Mouse (Mus musculus): ENCODE data around the gene Slc6a2. TPM values are rescaled to one million over a fixed set of nuclear protein-coding genes. Genes with fewer than 3 reads are reported as not detected.

Gene Slc6a2
- polyA plus RNA-seq, 1 experiment from 2014 or later: 0.06 TPM

- H3K4me2 ChIP-seq (ENCODE audit: low read depth, low read length): no peak overlapping the region
- no peaks in the 10 kb centered on the region for H3K4me1 ChIP-seq (ENCODE audit: control insufficient read depth, insufficient read depth, low read length)
- H3K36me3 ChIP-seq (replicated peaks; ENCODE audit: control insufficient read depth, insufficient read depth, low read depth, low read length): no peaks in the 10 kb centered on the region
- H3K4me3 ChIP-seq (ENCODE audit: low read depth, low read length): no peak overlapping the region
- no peak overlapping the region for H3K27ac ChIP-seq (replicated peaks; ENCODE audit: low read depth, low read length)
- 79% methylated on average over 2 of the region's 2 CpGs for WGBS
- no peak for DNase-seq (ENCODE audit: low spot score)
- H3K9ac ChIP-seq (replicated peaks; ENCODE audit: low read length): no peak overlapping the region
- no peaks in the 10 kb centered on the region for H3K9me3 ChIP-seq (replicated peaks; ENCODE audit: control insufficient read depth, low read length)
- no peak for ATAC-seq (replicated peaks; ENCODE audit: insufficient number of reproducible peaks, low FRiP score, low TSS enrichment, low read depth)
- H3K27me3 ChIP-seq (ENCODE audit: control insufficient read depth, insufficient read depth, low read length): no peaks in the 10 kb centered on the region
Measured at GRCm38 (mm10) chr8:93030664-93031063, 70.8 kb downstream of the Slc6a2 start.

GRCm38 (mm10) chr8:93038831-93039230 is 79.0 kb downstream of the Slc6a2 start:
- H3K9ac ChIP-seq (replicated peaks; ENCODE audit: low read length): no peak overlapping the region
- no peaks in the 10 kb centered on the region for H3K27me3 ChIP-seq (ENCODE audit: control insufficient read depth, insufficient read depth, low read length)
- DNase-seq (ENCODE audit: low spot score): peak; percentile 24
- WGBS: 14% methylated on average over 2 of the region's 2 CpGs
- H3K4me2 ChIP-seq (ENCODE audit: low read depth, low read length): no peak overlapping the region
- no peaks in the 10 kb centered on the region for H3K9me3 ChIP-seq (replicated peaks; ENCODE audit: control insufficient read depth, low read length)
- no peak overlapping the region for H3K27ac ChIP-seq (replicated peaks; ENCODE audit: low read depth, low read length)
- H3K36me3 ChIP-seq (replicated peaks; ENCODE audit: control insufficient read depth, insufficient read depth, low read depth, low read length): no peaks in the 10 kb centered on the region
- H3K4me1 ChIP-seq (ENCODE audit: control insufficient read depth, insufficient read depth, low read length): no peaks in the 10 kb centered on the region
- H3K4me3 ChIP-seq (ENCODE audit: low read depth, low read length): no peak overlapping the region
- no peak for ATAC-seq (replicated peaks; ENCODE audit: insufficient number of reproducible peaks, low FRiP score, low TSS enrichment, low read depth)

DNA sequence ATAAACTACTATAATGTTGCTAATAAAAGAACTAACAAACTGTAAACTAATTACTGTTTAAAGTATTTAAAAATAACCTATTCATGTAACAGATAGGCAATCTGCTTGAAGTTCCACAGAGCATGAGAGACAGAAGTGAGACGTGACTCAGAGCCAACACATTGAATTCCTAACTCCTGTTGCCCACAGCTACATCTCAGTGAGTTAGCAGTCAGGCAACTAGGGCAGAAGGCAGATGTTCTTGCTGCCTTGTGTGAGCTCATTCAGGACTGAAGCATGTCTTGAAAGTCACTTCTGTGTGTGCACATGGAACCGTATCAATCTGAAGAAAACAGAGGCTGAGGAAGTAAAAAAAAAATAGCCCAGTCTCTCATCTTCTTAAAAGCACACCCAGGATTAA is 80.4 kb downstream of the Slc6a2 start:
- Histone ChIP-seq H3K9ac (replicated peaks; ENCODE audit: low read length) (no peak overlapping the region), H3K4me2 (ENCODE audit: low read depth, low read length) (no peak overlapping the region), H3K4me1 (ENCODE audit: control insufficient read depth, insufficient read depth, low read length) (no peaks in the 10 kb centered on the region), H3K36me3 (replicated peaks; ENCODE audit: control insufficient read depth, insufficient read depth, low read depth, low read length) (no peaks in the 10 kb centered on the region), H3K27me3 (ENCODE audit: control insufficient read depth, insufficient read depth, low read length) (no peaks in the 10 kb centered on the region), H3K9me3 (replicated peaks; ENCODE audit: control insufficient read depth, low read length) (no peaks in the 10 kb centered on the region), H3K4me3 (ENCODE audit: low read depth, low read length) (no peak overlapping the region), H3K27ac (replicated peaks; ENCODE audit: low read depth, low read length) (no peak overlapping the region)
- WGBS: 91% methylated on average over 2 of the region's 2 CpGs
- no peak for DNase-seq (ENCODE audit: low spot score)
- ATAC-seq (replicated peaks; ENCODE audit: insufficient number of reproducible peaks, low FRiP score, low TSS enrichment, low read depth): no peak

DNA sequence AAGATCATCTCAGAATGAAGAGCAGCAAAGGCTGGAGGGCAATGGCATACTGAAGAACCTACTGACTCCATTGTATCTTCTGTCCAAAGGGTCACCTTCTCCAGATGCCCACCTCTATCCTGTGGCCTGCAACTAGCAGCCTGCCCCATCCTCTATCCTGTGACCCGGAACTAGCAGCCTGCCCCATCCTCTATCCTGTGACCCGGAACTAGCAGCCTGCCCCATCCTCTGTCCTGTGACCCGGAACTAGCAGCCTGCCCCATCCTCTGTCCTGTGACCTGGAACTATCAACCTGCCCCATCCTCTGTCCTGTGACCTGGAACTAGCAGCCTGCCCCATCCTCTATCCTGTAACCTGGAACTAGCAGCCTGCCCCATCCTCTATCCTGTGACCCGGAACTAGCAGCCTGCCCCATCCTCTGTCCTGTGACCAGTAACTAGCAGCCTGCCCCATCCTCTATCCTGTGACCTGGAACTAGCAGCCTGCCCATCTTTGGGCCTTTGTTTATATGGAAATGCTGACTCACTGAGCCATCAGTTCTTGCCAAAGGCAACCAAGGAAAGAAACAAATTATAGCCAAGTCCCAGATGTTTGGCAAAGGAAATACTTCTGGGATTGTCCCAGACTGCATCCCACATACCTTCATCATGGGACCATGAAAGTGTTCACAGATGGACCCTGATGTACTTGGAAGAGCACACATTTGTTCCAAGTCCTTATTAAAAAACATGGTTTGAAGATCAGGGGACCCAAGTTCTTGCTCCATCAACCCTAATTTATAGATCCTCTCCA is 81.1 kb downstream of the Slc6a2 start:
- Histone ChIP-seq H3K4me1 (ENCODE audit: control insufficient read depth, insufficient read depth, low read length) (no peaks in the 10 kb centered on the region), H3K4me3 (ENCODE audit: low read depth, low read length) (no peak overlapping the region), H3K27me3 (ENCODE audit: control insufficient read depth, insufficient read depth, low read length) (no peaks in the 10 kb centered on the region), H3K9me3 (replicated peaks; ENCODE audit: control insufficient read depth, low read length) (no peaks in the 10 kb centered on the region), H3K4me2 (ENCODE audit: low read depth, low read length) (no peak overlapping the region), H3K9ac (replicated peaks; ENCODE audit: low read length) (no peak overlapping the region), H3K36me3 (replicated peaks; ENCODE audit: control insufficient read depth, insufficient read depth, low read depth, low read length) (no peaks in the 10 kb centered on the region), H3K27ac (replicated peaks; ENCODE audit: low read depth, low read length) (no peak overlapping the region)
- 79% methylated on average over 4 of the region's 4 CpGs for WGBS
- no peak for ATAC-seq (replicated peaks; ENCODE audit: insufficient number of reproducible peaks, low FRiP score, low TSS enrichment, low read depth)
- no peak for DNase-seq (ENCODE audit: low spot score)

DNA sequence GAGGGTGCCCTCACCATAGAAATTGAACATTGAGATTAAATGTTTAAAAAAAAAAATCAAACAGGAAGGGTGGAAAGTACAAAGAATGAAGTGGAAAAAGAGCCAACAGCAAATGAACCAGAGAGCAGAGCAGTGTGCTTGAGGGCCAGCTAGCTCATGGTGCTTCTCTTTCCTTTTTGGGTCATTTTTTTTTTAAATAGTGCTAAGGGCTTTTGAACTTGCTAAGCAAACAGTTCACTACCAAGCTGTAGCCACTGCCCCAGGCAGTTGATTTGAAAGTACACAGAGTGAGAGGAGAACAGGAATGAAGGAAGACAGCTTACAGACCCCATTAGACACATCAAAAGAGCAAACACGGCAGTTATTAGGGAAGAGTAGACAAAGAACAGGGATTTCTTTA is 83.2 kb downstream of the Slc6a2 start:
- 19% methylated on average over 1 of the region's 1 CpGs for WGBS
- ATAC-seq (replicated peaks; ENCODE audit: insufficient number of reproducible peaks, low FRiP score, low TSS enrichment, low read depth): no peak

GRCm38 (mm10) chr8:93048092-93048491 is 88.2 kb downstream of the Slc6a2 start, which contains the start of gene Ces1a:
TSS of gene Ces1a (minus strand) at chr8:93048192.
- no peaks in the 10 kb centered on the region for H3K27me3 ChIP-seq (ENCODE audit: control insufficient read depth, insufficient read depth, low read length)
- ATAC-seq (replicated peaks; ENCODE audit: insufficient number of reproducible peaks, low FRiP score, low TSS enrichment, low read depth) (no peak), DNase-seq (ENCODE audit: low spot score) (peak; percentile 32)
- H3K4me2 ChIP-seq (ENCODE audit: low read depth, low read length): no peak within 1 kb of the TSS
- no peaks in the 10 kb centered on the region for H3K4me1 ChIP-seq (ENCODE audit: control insufficient read depth, insufficient read depth, low read length)
- H3K9ac ChIP-seq (replicated peaks; ENCODE audit: low read length): no peak within 1 kb of the TSS
- H3K9me3 ChIP-seq (replicated peaks; ENCODE audit: control insufficient read depth, low read length): no peaks in the 10 kb centered on the region
- 39% methylated on average over 3 of the region's 3 CpGs for WGBS
- no peaks in the 10 kb centered on the region for H3K36me3 ChIP-seq (replicated peaks; ENCODE audit: control insufficient read depth, insufficient read depth, low read depth, low read length)
- no peak within 1 kb of the TSS for H3K27ac ChIP-seq (replicated peaks; ENCODE audit: low read depth, low read length)
- H3K4me3 ChIP-seq (ENCODE audit: low read depth, low read length): no peak within 1 kb of the TSS

More for the DNA sequence above, 83.2 kb downstream of the Slc6a2 start:
- no peak overlapping the region for H3K27ac ChIP-seq (replicated peaks; ENCODE audit: low read depth, low read length)
- H3K27me3 ChIP-seq (ENCODE audit: control insufficient read depth, insufficient read depth, low read length): no peaks in the 10 kb centered on the region
- H3K36me3 ChIP-seq (replicated peaks; ENCODE audit: control insufficient read depth, insufficient read depth, low read depth, low read length): no peaks in the 10 kb centered on the region
- no peak overlapping the region for H3K9ac ChIP-seq (replicated peaks; ENCODE audit: low read length)
- no peak for DNase-seq (ENCODE audit: low spot score)
- H3K4me3 ChIP-seq (ENCODE audit: low read depth, low read length): no peak overlapping the region
- H3K4me2 ChIP-seq (ENCODE audit: low read depth, low read length): no peak overlapping the region
- H3K9me3 ChIP-seq (replicated peaks; ENCODE audit: control insufficient read depth, low read length): no peaks in the 10 kb centered on the region
- no peaks in the 10 kb centered on the region for H3K4me1 ChIP-seq (ENCODE audit: control insufficient read depth, insufficient read depth, low read length)

DNA sequence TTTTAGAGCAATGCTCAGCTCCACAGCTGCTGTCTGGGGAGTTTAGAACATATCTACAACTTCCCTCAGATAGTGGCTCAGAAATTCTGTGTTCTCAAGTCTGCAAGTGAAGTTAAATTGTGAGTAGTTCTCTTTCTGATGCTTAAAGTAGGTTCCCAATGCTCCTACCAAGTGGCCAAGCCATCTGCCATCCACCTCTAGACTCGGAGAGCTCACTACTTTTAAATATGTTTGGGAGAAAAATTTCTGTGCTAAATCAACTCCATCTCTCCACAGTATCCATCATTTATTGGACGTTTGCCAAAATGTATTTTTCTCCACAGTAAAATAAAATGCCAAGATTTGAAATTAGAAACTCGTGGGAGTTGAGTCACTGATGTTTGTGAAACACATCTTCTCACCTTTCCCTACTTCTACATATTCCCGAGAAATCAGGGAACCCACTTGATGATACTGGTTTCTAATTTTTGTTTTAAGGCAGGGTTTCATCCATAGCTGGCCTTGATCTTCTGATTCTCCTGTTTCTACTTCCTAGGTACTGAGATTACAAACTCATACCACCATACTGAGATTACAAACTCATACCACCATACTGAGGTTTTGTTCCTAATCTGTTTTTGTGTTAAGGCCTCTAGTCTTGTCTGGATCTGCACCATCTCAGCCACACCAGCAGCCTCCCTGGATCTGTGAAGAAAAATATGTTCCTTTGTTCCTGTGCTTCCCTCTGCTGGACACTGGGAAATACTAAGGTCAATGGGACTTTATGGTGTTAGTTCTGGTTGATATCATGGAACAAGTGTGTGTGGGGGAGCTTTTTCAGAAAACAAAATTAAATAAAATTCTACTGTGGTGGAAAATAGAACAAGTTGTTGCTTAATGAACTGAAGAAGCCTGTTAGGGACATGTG is 88.9 kb downstream of the Slc6a2 start:
- 72% methylated on average over 4 of the region's 4 CpGs for WGBS
- Histone ChIP-seq H3K9me3 (replicated peaks; ENCODE audit: control insufficient read depth, low read length) (no peaks in the 10 kb centered on the region), H3K27me3 (ENCODE audit: control insufficient read depth, insufficient read depth, low read length) (no peaks in the 10 kb centered on the region), H3K4me3 (ENCODE audit: low read depth, low read length) (no peak overlapping the region), H3K9ac (replicated peaks; ENCODE audit: low read length) (no peak overlapping the region), H3K4me1 (ENCODE audit: control insufficient read depth, insufficient read depth, low read length) (no peaks in the 10 kb centered on the region), H3K4me2 (ENCODE audit: low read depth, low read length) (no peak overlapping the region), H3K36me3 (replicated peaks; ENCODE audit: control insufficient read depth, insufficient read depth, low read depth, low read length) (no peaks in the 10 kb centered on the region), H3K27ac (replicated peaks; ENCODE audit: low read depth, low read length) (no peak overlapping the region)
- DNase-seq (ENCODE audit: low spot score) (no peak), ATAC-seq (replicated peaks; ENCODE audit: insufficient number of reproducible peaks, low FRiP score, low TSS enrichment, low read depth) (no peak)
